Mouse (Mus musculus) macrophage (primary cell): ENCODE measurements around the gene Gm10563. TPM values are rescaled to one million over a fixed set of nuclear protein-coding genes. Genes with fewer than 3 reads are reported as not detected.
"Not testable (repeated sequence)": the region's sequence is repeated elsewhere in the genome, so short reads cannot be mapped to it uniquely, and the experiment has no call there.

Experiments used
- H3K27ac ChIP-seq: fragments of 350-480 bp; formaldehyde crosslinking; 2 replicates; pipeline ENCODE4 v1.9.0; 2021
- H3K36me3 ChIP-seq: fragments of 350-480 bp; formaldehyde crosslinking; 2 replicates; pipeline ENCODE4 v1.9.0; 2021; ENCODE audit errors: inconsistent target
- H3K4me3 ChIP-seq: fragments of 350-480 bp; formaldehyde crosslinking; 2 replicates; pipeline ENCODE4 v1.9.0; 2021; ENCODE audit errors: inconsistent target
- H3K79me2 ChIP-seq: fragments of 350-480 bp; formaldehyde crosslinking; 2 replicates; pipeline ENCODE4 v1.9.0; 2021; ENCODE audit errors: inconsistent target
- WGBS: methylation state at CpG from one replicate; pipeline ENCODE4 v1.1.7; 2026; ENCODE audit warnings: inconsistent platforms; ENCODE audit not compliant: missing documents; 5-methylcytosine and 5-hydroxymethylcytosine counted together
- polyA plus RNA-seq: library from polyadenylated mRNA; stranded (reverse); fragments of 250-400 nt; gene quantifications from 3 replicates; pipeline ENCODE4 v1.2.4, GENCODE M21; 2018; ENCODE audit warnings: inconsistent platforms
- total RNA-seq, 78 experiments: library from RNA; depleted of rRNA; stranded (reverse); fragments of 250-400 nt; gene quantifications; 1 replicate in 9 of 78; 2 replicates in 24 of 78; 3 replicates in 43 of 78; 4 replicates in 2 of 78; pipeline ENCODE4 v1.2.4; 2018; ENCODE audit warnings: inconsistent platforms in 56 of 78

The Gm10563 gene
- not detected for total RNA-seq (2018; cell fraction: chromatin; rRNA removed)
- total RNA-seq (2018; cell fraction: cytosol; rRNA removed) = not detected
- total RNA-seq (2018; cell fraction: nucleus; rRNA removed) = not detected
- polyA plus RNA-seq = not detected in 3 replicates

DNA sequence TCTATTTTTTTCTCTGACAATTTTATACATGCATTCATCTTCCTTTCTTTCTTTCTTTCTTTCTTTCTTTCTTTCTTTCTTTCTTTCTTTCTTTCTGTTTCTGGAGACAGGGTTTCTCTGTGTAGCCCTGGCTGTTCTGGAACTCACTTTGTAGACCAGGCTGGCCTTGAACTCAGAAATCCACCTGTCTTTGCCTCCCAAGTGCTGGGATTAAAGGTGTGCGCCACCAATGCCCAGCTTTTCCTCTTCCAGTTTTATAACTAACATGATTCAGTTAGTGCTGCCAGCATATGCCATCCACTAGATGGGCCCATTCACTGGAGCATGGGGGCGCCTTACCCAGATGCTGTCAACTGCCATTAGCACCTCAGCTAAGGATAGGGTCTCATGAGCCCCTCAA lies at the start of gene Gm10563:
Gm10563 (minus strand) TSS at position 101 of the 400 bp plus-strand sequence.
- H3K79me2 ChIP-seq, H3K27ac ChIP-seq, H3K4me3 ChIP-seq: not testable (repeated sequence)
- H3K36me3 ChIP-seq = peaks cover 70% of the 10 kb centered on the region
- 100% methylated on average over 1 of the region's 2 CpGs for WGBS

DNA sequence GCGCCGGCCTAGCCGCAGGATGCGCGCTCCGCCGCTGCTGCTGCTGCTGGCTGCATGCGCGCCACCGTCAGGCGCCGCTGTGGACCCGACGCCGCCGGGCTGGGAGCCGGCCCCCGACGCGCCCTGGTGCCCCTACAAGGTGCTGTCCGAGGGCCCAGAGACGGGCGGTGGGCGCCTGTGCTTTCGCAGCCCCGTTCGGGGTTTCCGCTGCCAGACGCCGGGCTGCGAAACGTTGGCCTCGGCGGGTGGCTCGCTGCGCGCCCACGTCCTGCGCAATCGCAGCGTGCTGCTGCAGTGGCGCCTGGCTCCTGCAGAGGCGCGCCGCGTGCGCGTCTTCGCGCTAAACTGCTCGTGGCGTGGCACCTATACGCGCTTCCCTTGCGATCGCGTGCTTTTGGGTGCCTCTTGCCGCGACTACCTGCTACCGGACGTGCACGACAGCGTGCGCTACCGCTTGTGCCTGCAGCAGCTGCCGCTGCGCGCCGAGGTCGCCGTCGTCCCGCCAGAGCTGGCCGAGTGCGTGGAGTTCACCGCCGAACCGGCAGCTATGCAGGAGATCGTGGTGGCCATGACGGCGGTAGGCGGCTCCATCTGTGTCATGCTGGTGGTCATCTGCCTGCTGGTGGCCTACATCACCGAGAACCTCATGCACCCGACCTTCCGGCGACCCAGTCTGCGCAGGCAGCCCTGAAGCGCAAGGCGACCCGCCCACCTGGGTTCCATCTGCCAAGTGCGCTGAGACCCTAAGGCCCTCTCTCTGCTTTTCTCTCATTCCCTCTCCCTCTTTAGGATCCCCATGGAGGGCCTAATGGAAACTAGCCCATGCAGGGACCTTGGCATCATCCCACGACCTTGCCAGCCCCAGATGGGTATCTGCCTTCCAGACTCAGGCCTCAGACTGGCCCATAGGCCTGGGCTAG lies 49.5 kb upstream of the Gm10563 start:
- 3% methylated on average over 83 of the region's 92 CpGs for WGBS
- Histone ChIP-seq H3K4me3 (no peak overlapping the region; the same call in 1 of the 2 replicates), H3K36me3 (no peaks in the 10 kb centered on the region), H3K79me2 (no peaks in the 10 kb centered on the region), H3K27ac (no peak overlapping the region)

DNA sequence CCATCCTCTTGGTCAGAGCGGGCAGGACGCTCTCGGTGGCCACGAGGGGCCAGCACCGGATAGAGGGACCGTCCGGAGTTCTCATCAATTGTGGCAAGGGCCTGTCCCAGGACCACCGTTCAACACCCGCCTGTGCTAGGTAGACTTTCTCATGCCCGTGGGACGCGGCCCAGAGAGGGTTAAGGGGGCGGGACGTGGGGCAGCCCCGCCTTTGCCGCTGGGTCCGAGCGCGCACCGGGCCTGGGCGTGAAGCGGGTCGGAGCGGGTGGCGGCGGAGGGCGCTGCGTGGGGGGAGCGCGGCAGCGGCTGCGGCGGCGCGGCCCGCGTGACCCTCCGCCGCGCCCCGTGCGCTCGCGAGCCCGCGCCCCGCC lies 48.9 kb upstream of the Gm10563 start, which contains the start of gene Fndc10:
Fndc10 (plus strand) TSS at position 232 of the 371 bp plus-strand sequence.
- Histone ChIP-seq H3K36me3 (no peaks in the 10 kb centered on the region), H3K27ac (no peak within 1 kb of the TSS), H3K4me3 (peak within 1 kb of the TSS; percentile 16; the same call in 1 of the 2 replicates), H3K79me2 (no peaks in the 10 kb centered on the region)
- 3% methylated on average over 21 of the region's 47 CpGs for WGBS

DNA sequence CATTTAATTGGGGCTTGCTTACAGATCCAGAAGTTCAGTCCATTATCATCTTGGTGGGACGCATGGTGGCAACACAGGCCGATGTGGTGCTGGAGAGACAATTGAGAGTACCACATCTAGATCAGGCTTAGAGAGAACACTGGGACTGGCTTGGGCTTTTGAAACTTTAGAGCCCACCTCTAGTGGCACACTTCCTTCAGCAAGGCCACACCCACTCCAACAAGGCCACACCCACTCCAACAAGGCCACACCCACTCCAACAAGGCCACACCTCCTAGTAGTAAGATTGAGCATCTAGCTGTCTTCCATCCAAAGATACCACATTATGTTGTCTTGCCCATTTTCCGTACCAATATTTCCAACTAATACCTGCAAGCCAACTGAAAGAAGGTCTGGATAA lies 47.2 kb upstream of the Gm10563 start:
- no peaks in the 10 kb centered on the region for H3K36me3 ChIP-seq
- H3K79me2 ChIP-seq = no peaks in the 10 kb centered on the region
- H3K27ac ChIP-seq = no peak overlapping the region
- WGBS = 96% methylated on average over 3 of the region's 3 CpGs
- no peak overlapping the region for H3K4me3 ChIP-seq

DNA sequence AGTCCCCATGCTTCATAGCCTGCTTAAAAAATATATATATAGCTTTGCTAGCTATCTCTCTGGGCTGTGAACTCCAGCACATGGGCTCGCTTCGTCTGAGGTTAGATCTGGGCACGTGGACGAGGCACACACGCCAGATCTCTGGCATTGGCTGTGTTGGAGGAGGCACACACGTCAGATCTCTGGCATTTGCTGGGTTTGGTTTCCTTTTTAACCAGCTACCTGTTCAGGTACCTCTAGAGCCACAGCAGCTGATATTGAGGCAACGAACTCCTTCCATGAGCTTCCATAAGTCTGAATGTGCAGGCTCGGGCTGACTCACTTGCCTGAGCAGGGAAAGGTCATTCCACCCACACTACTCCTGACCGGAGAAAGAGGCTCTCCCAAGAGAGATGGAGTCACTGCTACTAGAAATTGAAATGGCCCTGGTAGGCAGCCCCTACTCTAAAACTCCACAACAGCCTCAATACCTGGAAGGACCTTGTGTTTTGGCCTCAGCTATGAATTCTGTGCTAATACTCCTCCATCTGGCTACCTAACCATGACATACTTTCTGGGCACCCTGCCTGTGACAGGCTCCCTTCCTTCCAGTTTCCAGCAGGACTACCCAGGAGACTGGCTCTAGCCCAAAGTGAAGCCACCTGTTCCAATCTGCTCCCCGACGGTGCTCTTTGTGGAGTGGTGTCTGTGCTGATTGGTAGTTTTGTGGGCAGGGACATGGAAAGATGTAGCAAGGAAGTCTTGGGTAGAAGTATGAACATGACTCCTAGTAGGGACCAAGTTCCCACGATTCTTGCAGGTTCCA lies 45.6 kb upstream of the Gm10563 start:
- 82% methylated on average over 12 of the region's 12 CpGs for WGBS
- H3K36me3 ChIP-seq = no peaks in the 10 kb centered on the region
- no peaks in the 10 kb centered on the region for H3K79me2 ChIP-seq
- H3K4me3 ChIP-seq = no peak overlapping the region
- H3K27ac ChIP-seq = no peak overlapping the region

DNA sequence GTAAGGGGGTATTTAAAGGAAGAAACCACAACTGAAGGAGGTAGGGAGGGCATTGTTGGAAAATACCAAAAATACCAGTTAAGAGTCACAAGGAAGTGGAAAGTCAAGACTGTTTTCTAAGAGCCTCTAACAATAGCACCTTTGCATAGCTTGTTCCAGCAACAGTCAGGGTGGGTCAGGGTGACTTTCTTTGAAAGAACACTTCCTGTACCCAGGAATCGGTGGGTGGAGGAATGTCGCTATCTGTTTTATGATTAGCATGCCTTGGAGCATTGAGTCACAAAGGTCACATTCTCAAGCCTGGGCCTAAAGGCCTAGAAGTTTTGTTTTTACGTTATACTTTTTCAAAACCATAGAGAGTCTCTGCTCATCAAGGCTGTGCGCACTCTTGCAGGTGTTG lies 42.6 kb upstream of the Gm10563 start:
- H3K36me3 ChIP-seq, H3K27ac ChIP-seq, H3K79me2 ChIP-seq, H3K4me3 ChIP-seq: not testable (repeated sequence)
- WGBS = 95% methylated on average over 4 of the region's 4 CpGs

DNA sequence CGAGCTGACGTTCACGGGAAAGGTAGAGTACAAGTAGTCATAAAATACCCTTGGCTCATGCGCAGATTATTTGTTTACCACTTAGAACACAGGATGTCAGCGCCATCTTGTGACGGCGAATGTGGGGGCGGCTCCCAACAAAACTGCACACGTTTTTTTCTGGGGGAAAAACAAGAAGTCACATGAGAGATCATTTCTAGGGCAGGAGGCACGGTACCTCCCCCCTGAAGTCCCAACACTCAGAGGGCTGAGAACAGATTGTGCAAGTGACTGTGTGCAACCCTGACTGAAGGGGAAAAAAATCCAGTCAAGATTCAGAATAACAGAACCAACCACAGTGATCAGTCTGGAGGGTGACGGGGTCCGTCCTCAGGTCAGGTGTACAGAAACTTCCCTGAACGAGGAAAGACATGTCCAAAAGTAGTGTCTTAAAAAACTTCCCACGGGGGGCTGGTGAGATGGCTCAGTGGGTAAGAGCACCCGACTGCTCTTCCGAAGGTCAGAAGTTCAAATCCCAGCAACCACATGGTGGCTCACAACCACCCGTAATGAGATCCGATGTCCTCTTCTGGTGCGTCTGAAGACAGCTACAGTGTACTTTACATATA lies 38.6 kb upstream of the Gm10563 start:
- not testable (repeated sequence) for H3K27ac ChIP-seq, H3K79me2 ChIP-seq, H3K4me3 ChIP-seq, H3K36me3 ChIP-seq
- WGBS = 79% methylated on average over 9 of the region's 19 CpGs

DNA sequence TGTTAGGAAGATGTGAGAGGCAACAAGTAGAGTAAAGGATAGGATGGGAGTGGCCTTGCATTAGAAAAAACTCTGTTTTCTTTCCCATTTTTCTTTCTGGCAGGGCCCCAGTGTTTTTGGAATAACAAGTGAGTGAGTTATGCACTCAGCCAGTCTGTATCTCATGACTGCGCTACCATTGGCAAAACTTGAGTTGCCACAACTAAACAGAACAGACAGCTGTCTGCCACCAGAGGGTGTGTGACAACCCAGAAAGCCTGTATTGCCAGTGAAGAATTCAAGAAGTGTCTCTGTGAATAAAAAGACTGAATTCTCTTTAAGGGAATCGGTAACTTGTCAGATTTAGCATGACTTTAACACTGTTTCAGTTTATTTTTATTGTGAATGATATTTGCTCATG lies 30.8 kb upstream of the Gm10563 start:
- Histone ChIP-seq H3K79me2 (no peaks in the 10 kb centered on the region), H3K36me3 (no peaks in the 10 kb centered on the region), H3K4me3 (no peak overlapping the region), H3K27ac (no peak overlapping the region)
- WGBS = 83% methylated on average over 2 of the region's 2 CpGs

DNA sequence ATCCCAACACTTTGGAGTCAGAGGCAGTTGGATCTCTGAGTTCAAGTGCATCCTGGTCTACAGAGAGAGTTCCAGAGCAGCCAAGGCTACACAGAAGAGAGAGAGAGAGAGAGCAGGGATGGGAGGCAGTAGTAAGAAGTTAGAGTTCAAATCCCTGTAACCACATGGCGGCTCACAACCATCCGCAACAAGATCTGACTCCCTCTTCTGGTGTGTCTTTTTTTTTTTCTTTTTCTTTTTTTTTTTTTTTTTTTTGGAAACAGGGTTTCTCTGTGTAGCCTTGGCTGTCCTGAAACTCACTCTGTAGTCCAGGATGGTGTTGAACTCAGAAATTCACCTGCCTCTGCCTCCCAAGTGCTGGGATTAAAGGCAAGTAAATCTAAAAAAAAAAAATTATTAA lies 26.9 kb upstream of the Gm10563 start:
- no peaks in the 10 kb centered on the region for H3K36me3 ChIP-seq
- WGBS = no CpG with 5 or more reads among the region's 2 CpGs
- H3K27ac ChIP-seq = no peak overlapping the region
- peaks cover 8% of the 10 kb centered on the region; the same call in 1 of the 2 replicates for H3K79me2 ChIP-seq
- H3K4me3 ChIP-seq = no peak overlapping the region

DNA sequence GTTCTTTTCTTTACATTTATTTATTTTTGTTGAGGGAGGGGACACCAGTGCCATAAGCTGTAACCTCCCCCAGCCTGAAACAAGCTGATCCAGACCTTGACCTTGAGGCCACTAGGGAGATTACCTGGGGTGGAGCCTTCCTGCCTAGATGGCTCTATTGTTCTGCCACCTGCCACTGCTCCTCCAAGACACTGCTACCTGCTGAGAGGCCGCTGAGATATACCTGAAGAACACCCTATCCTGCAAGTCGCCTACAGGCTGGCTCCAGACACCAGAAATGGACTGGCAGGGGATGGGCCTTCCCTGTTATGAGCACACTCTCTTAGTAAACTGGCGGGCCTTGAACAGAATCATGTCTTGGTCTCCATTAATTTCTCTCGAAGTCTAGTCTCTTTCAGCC lies 25.0 kb upstream of the Gm10563 start:
- not testable (repeated sequence) for H3K27ac ChIP-seq, H3K79me2 ChIP-seq, H3K4me3 ChIP-seq, H3K36me3 ChIP-seq
- 93% methylated on average over 4 of the region's 4 CpGs for WGBS

DNA sequence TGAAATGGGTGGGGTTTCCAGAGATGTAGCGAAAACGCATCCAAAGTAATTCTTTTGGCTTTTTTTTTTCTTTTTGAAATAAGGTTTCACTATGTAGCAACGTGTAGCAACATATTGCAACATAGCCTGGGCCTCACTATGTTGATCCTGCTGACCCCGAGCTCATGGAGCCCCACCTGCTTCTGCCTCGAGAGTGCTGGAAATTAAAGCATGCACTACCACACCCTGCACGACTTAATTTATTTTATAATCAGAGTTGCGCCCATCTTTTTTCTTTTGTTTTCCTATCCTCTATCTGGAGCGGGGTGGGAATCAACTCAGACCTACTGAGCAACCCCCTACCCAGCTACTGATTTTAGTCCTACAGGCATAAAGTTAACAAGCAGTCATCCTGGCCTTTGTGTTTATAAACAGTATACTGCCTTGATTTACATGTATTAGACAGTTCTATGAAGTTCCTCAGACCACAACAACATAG lies 24.4 kb upstream of the Gm10563 start:
- 2% methylated on average over 8 of the region's 8 CpGs for WGBS
- H3K27ac ChIP-seq = peak overlapping the region; percentile 81

DNA sequence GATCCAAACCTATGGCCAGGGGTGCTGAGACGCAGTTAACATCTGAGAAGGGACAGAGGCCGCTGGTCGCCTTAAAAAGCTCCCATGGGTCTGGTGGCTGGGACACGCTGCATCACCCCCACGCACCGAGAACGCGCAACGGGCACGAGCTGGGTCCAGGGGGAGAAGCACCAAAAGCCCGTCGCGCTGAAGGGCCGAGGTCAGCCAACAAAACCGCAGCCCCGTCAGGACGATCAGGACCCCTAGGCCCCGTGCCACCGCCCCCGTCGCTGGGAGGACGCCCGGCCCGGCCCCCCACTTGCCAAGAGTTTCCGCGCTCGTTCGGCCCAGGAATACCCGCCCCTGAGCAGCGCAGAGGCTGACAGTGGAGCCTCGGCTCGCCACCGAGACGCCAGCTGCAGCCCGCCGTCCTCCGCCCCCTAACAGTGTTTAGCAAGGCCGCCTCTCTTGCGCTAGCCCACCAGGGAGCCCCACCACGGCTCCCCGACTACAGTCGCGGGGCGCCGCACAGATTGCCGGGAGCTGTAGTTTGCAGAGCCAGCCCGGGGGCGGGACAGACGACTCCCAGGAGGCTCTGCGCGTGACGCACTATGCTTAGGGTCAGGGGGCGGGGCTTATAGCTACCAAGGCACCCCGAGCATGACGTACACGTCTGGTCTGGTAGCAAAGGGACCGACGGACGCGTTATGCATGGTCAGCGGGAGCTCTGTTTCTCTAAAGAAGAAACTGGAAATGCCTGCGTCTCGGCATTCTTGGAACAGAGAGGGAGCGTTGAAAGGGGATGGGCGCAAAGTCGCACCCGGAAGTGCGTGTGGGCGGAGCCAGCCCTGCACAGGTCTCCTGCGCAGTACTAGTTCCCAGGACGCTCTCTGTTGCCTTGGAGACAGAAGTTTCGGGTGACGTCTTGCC lies 23.7 kb upstream of the Gm10563 start, which contains the start of gene Mib2:
Mib2 (minus strand) TSS at position 510 of the 909 bp plus-strand sequence.
- Histone ChIP-seq H3K79me2 (peaks cover 8% of the 10 kb centered on the region; the same call in 1 of the 2 replicates), H3K36me3 (no peaks in the 10 kb centered on the region; the same call in 1 of the 2 replicates), H3K4me3 (peak within 1 kb of the TSS; percentile 65), H3K27ac (peak within 1 kb of the TSS; percentile 81)
- WGBS = under 1% methylated on average over 72 of the region's 73 CpGs

More for the DNA sequence above, 24.4 kb upstream of the Gm10563 start:
- peak overlapping the region; percentile 65 for H3K4me3 ChIP-seq
- H3K36me3 ChIP-seq = no peaks in the 10 kb centered on the region; the same call in 1 of the 2 replicates
- peaks cover 8% of the 10 kb centered on the region; the same call in 1 of the 2 replicates for H3K79me2 ChIP-seq

DNA sequence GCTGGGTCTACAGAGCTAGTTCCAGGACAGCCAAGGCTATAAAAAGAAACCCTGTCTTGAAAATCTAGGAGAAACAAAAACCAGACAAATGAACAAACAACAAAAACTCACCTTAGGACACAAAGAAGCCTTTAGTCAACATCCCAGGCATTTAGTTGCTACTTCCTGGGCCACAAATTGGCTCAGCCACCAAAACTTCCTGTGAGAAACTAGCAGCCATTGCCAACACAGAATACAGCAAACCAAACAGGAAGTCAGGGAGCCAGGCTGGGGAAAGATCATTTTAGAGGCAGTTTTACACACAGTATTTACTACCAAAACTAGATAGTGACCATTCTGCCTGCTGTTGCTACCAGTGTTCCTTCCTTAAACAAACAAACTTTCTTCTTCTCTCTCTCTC lies 21.7 kb upstream of the Gm10563 start:
- Histone ChIP-seq H3K36me3 (peaks cover 15% of the 10 kb centered on the region; the same call in 1 of the 2 replicates), H3K27ac (0 out of 2 replicates have a peak overlapping the region, but pooled peaks have one; percentile 2), H3K79me2 (peaks cover 8% of the 10 kb centered on the region; the same call in 1 of the 2 replicates), H3K4me3 (no peak overlapping the region)
